Mouse (Mus musculus): ENCODE data around the gene Nckap5.

GRCm38 (mm10) chr1:126051491-126051890 lies 779.1 kb downstream of the Nckap5 start:
- TF ChIP-seq CTCF (IDR thresholded peaks at IDR 0.05; ENCODE audit: low read depth, low read length) (no peak), POLR2A (IDR thresholded peaks at IDR 0.05; ENCODE audit: insufficient read depth, low read length) (no peak)

All from ES-Bruce4 (cell line).